Mouse (Mus musculus): ENCODE data around the gene Tcf25. TPM values are rescaled to one million over a fixed set of nuclear protein-coding genes. Genes with fewer than 3 reads are reported as not detected.
"Not testable (repeated sequence)": the region's sequence is repeated elsewhere in the genome, so short reads cannot be mapped to it uniquely, and the experiment has no call there.

Tcf25 gene
- polyA plus RNA-seq, 1 experiment from 2014 or later, result 394 TPM

GRCm38 (mm10) chr8:123410788-123411187 lies 37.2 kb downstream of the Tcf25 start:
- no peaks in the 10 kb centered on the region for H3K9me3 ChIP-seq (replicated peaks; ENCODE audit: control insufficient read depth, low read length, poor library complexity, severe bottlenecking)
- no peaks in the 10 kb centered on the region for H3K36me3 ChIP-seq (ENCODE audit: control insufficient read depth, insufficient read depth, low read length)
- peak; percentile 25 for ATAC-seq
- peak overlapping the region; percentile 100 for H3K9ac ChIP-seq (ENCODE audit: low read depth, low read length)
- H3K4me2 ChIP-seq (ENCODE audit: low read length), result peak overlapping the region; percentile 99
- H3K4me3 ChIP-seq (ENCODE audit: low read depth, low read length), result peak overlapping the region; percentile 93
- H3K27ac ChIP-seq (ENCODE audit: low read length), result peak overlapping the region; percentile 99
- WGBS, result 2% methylated on average over 11 of the region's 11 CpGs
- peaks cover 22% of the 10 kb centered on the region for H3K4me1 ChIP-seq (ENCODE audit: control insufficient read depth, insufficient read depth, low read length)
- H3K27me3 ChIP-seq (ENCODE audit: control insufficient read depth, insufficient read depth, low read depth, low read length), result no peaks in the 10 kb centered on the region

DNA sequence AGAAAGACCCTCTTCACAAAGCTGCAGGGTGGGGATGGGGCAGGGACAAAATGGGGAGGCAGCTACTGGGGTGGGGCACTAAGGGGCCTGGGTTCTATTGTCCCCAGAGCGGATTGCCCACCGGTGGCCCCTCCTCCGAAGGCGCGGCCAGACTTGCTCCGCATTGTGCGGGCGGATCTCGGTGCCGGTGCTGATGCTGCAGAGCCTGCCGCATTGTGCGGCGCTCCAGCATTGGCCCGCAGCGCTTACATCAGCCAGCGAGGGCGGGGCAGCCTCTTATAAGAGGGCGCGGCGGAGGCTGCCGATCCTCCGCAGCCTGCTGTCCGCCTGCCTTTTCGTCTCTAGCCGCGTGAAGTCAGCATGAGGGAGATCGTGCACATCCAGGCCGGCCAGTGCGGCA lies 37.7 kb downstream of the Tcf25 start, which contains the start of gene Tubb3:
Gene Tubb3, plus strand, starts transcription at position 179 of the 400 bp plus-strand sequence.
- under 1% methylated on average over 29 of the region's 29 CpGs for WGBS
- Histone ChIP-seq H3K4me1 (ENCODE audit: control insufficient read depth, insufficient read depth, low read length) (peaks cover 26% of the 10 kb centered on the region), H3K27ac (ENCODE audit: low read length) (peak within 1 kb of the TSS; percentile 99), H3K4me2 (ENCODE audit: low read length) (peak within 1 kb of the TSS; percentile 99), H3K9me3 (replicated peaks; ENCODE audit: control insufficient read depth, low read length, poor library complexity, severe bottlenecking) (no peaks in the 10 kb centered on the region), H3K4me3 (ENCODE audit: low read depth, low read length) (peak within 1 kb of the TSS; percentile 93), H3K27me3 (ENCODE audit: control insufficient read depth, insufficient read depth, low read depth, low read length) (no peaks in the 10 kb centered on the region), H3K9ac (ENCODE audit: low read depth, low read length) (peak within 1 kb of the TSS; percentile 100), H3K36me3 (ENCODE audit: control insufficient read depth, insufficient read depth, low read length) (no peaks in the 10 kb centered on the region)
- peak; percentile 95 for ATAC-seq

DNA sequence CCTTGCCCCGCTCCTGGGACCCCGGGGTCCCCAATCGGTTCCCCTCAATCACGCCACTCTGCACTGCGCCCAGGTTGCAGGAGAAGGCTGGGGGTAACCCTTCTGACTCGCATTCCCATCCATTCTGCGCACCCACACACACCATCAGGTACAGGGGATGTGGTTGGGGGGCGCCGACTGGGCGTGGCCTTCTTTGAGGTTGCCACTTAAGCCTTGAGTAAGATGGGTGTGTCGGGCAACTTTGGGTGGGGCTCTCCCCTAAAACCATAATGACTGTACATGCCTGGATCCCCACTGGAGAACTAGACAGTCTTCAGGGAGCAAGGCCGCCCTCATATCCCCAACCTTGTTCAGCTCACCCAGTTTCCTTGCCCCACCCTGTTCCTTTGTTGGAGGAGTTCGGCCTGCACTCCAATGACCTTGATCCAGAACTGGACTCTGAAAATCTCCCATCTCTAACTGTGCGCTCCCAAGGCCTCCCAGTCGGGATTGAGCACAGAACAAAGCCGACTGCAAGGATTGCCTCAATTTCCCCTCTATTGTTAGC lies 38.3 kb downstream of the Tcf25 start:
- Histone ChIP-seq H3K36me3 (ENCODE audit: control insufficient read depth, insufficient read depth, low read length) (no peaks in the 10 kb centered on the region), H3K4me3 (ENCODE audit: low read depth, low read length) (peak overlapping the region; percentile 93), H3K4me2 (ENCODE audit: low read length) (peak overlapping the region; percentile 99), H3K27me3 (ENCODE audit: control insufficient read depth, insufficient read depth, low read depth, low read length) (no peaks in the 10 kb centered on the region), H3K4me1 (ENCODE audit: control insufficient read depth, insufficient read depth, low read length) (peaks cover 29% of the 10 kb centered on the region), H3K9me3 (replicated peaks; ENCODE audit: control insufficient read depth, low read length, poor library complexity, severe bottlenecking) (no peaks in the 10 kb centered on the region), H3K9ac (ENCODE audit: low read depth, low read length) (peak overlapping the region; percentile 100), H3K27ac (ENCODE audit: low read length) (peak overlapping the region; percentile 99)
- peak; percentile 55 for ATAC-seq
- WGBS, result under 1% methylated on average over 16 of the region's 16 CpGs

DNA sequence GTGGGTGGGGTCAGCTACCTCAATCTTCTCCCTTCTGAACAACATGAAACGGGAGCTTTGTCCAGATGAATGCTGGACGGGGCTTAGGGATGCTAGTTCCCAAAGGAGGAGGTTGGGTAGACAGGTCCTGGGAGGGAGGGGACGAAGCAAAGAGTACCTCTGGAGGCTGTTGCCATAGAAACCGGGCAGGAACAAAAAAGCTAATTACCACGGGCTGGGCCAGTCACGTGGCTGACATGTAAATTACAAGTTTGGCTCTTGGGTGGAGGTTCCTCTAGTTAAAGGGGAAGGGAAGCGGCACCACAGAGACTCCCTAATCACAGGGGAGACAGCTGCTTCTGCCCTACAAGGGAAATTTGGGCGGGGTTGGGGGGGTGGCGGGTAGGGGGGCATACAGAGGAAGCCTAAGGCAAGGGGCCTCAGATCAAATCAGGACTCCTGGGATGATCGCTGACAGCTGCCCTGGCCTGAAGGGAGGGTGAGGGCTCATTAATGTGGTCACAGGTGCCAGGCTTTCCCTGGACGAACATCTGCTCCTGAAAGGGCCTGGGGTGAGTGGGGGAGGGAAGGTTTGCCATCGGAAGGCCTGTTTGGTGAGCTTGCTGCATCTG lies 39.1 kb downstream of the Tcf25 start:
- under 1% methylated on average over 12 of the region's 12 CpGs for WGBS
- Histone ChIP-seq H3K9ac (ENCODE audit: low read depth, low read length) (peak overlapping the region; percentile 100), H3K4me1 (ENCODE audit: control insufficient read depth, insufficient read depth, low read length) (peaks cover 33% of the 10 kb centered on the region), H3K27ac (ENCODE audit: low read length) (peak overlapping the region; percentile 99), H3K4me2 (ENCODE audit: low read length) (peak overlapping the region; percentile 99), H3K27me3 (ENCODE audit: control insufficient read depth, insufficient read depth, low read depth, low read length) (no peaks in the 10 kb centered on the region), H3K4me3 (ENCODE audit: low read depth, low read length) (peak overlapping the region; percentile 93), H3K36me3 (ENCODE audit: control insufficient read depth, insufficient read depth, low read length) (no peaks in the 10 kb centered on the region), H3K9me3 (replicated peaks; ENCODE audit: control insufficient read depth, low read length, poor library complexity, severe bottlenecking) (no peaks in the 10 kb centered on the region)
- no peak for ATAC-seq

- H3K9me3 ChIP-seq (replicated peaks; ENCODE audit: control insufficient read depth, low read length, poor library complexity, severe bottlenecking), result no peaks in the 10 kb centered on the region
- H3K4me1 ChIP-seq (ENCODE audit: control insufficient read depth, insufficient read depth, low read length), result peaks cover 34% of the 10 kb centered on the region
- peak overlapping the region; percentile 93 for H3K4me3 ChIP-seq (ENCODE audit: low read depth, low read length)
- 7% methylated on average over 9 of the region's 9 CpGs for WGBS
- peaks cover 10% of the 10 kb centered on the region for H3K36me3 ChIP-seq (ENCODE audit: control insufficient read depth, insufficient read depth, low read length)
- peak overlapping the region; percentile 100 for H3K9ac ChIP-seq (ENCODE audit: low read depth, low read length)
- no peaks in the 10 kb centered on the region for H3K27me3 ChIP-seq (ENCODE audit: control insufficient read depth, insufficient read depth, low read depth, low read length)
- peak overlapping the region; percentile 99 for H3K27ac ChIP-seq (ENCODE audit: low read length)
- H3K4me2 ChIP-seq (ENCODE audit: low read length), result peak overlapping the region; percentile 99
- no peak for ATAC-seq
These were observed 40.7 kb downstream of the Tcf25 start for GRCm38 (mm10) chr8:123414255-123414654.

DNA sequence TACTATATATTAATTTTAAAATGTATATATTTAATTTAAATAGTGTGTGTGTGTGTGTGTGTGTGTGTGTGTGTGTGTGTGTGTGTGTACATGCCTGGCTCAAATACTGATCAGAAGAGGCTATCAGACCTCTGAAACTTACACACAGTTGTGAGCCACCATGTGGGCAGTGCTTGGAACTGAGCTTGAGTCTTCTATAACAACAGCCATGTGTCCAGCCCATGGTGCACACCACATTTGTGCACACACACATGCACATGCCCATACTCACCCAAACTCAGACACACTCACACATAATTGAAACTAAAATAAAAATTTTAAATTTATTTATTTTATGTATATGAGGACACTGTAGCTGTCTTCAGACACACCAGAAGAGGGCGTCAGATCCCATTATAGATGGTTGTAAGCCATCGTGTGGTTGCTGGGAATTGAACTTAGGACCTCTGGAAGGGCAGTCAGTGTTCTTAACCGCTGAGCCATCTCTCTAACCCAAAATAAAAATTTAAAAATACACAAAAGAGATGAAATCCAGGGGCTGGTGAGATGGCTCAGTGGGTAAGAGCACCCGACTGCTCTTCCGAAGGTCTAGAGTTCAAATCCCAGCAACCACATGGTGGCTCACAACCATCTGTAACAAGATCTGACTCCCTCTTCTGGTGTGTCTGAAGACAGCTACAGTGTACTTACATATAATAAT lies 41.6 kb downstream of the Tcf25 start:
- H3K36me3 ChIP-seq (ENCODE audit: control insufficient read depth, insufficient read depth, low read length), result peaks cover 16% of the 10 kb centered on the region
- peaks cover 26% of the 10 kb centered on the region for H3K4me1 ChIP-seq (ENCODE audit: control insufficient read depth, insufficient read depth, low read length)
- WGBS, result 78% methylated on average over 5 of the region's 5 CpGs
- H3K9ac ChIP-seq (ENCODE audit: low read depth, low read length); H3K9me3 ChIP-seq (replicated peaks; ENCODE audit: control insufficient read depth, low read length, poor library complexity, severe bottlenecking); H3K27me3 ChIP-seq (ENCODE audit: control insufficient read depth, insufficient read depth, low read depth, low read length); H3K27ac ChIP-seq (ENCODE audit: low read length); ATAC-seq: not testable (repeated sequence)
- peak overlapping the region; percentile 99 for H3K4me2 ChIP-seq (ENCODE audit: low read length)
- H3K4me3 ChIP-seq (ENCODE audit: low read depth, low read length), result peak overlapping the region; percentile 93

GRCm38 (mm10) chr8:123415967-123416943 lies 42.7 kb downstream of the Tcf25 start:
- Histone ChIP-seq H3K4me3 (ENCODE audit: low read depth, low read length) (peak overlapping the region; percentile 18; the same call in 1 of the 2 replicates), H3K9me3 (replicated peaks; ENCODE audit: control insufficient read depth, low read length, poor library complexity, severe bottlenecking) (no peaks in the 10 kb centered on the region), H3K27me3 (ENCODE audit: control insufficient read depth, insufficient read depth, low read depth, low read length) (no peaks in the 10 kb centered on the region), H3K9ac (ENCODE audit: low read depth, low read length) (0 out of 2 replicates have a peak overlapping the region, but pooled peaks have one; percentile 17), H3K4me2 (ENCODE audit: low read length) (peak overlapping the region; percentile 99), H3K4me1 (ENCODE audit: control insufficient read depth, insufficient read depth, low read length) (peaks cover 26% of the 10 kb centered on the region), H3K36me3 (ENCODE audit: control insufficient read depth, insufficient read depth, low read length) (peaks cover 24% of the 10 kb centered on the region), H3K27ac (ENCODE audit: low read length) (no peak overlapping the region)
- ATAC-seq, result no peak
- WGBS, result 86% methylated on average over 8 of the region's 8 CpGs

DNA sequence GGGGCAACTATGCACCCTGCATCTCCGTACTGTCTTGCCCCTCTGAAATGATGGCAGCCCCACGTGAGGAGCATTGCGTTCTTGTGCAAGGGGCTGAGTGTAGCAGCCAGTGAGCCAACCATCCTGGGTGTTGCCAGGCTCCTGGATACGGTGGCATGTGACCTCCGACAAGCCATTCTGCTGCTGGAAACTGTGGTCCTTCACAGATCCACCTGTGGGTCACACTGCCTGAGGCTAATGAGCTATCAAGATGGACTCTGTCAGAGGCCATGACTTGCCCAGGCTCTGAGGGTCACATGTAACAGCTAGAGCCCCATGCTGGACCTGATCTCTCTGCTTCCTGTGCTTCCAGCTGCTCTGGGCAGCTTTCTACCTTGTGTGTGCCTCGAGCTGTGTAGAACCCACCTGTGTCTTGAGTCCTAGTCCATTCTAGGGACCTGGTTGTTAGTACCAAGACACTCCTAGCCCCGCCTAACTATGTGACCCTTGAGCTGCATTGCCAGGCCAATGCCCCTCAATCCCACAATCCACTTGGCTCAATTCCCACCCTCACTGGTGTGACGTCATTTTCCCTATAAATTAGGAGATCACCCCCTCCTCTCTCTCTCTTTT lies 43.5 kb downstream of the Tcf25 start:
- Histone ChIP-seq H3K36me3 (ENCODE audit: control insufficient read depth, insufficient read depth, low read length) (peaks cover 29% of the 10 kb centered on the region), H3K4me3 (ENCODE audit: low read depth, low read length) (no peak overlapping the region), H3K9me3 (replicated peaks; ENCODE audit: control insufficient read depth, low read length, poor library complexity, severe bottlenecking) (no peaks in the 10 kb centered on the region), H3K27me3 (ENCODE audit: control insufficient read depth, insufficient read depth, low read depth, low read length) (no peaks in the 10 kb centered on the region), H3K4me2 (ENCODE audit: low read length) (peak overlapping the region; percentile 99), H3K9ac (ENCODE audit: low read depth, low read length) (0 out of 2 replicates have a peak overlapping the region, but pooled peaks have one; percentile 17), H3K4me1 (ENCODE audit: control insufficient read depth, insufficient read depth, low read length) (peaks cover 26% of the 10 kb centered on the region), H3K27ac (ENCODE audit: low read length) (no peak overlapping the region)
- 76% methylated on average over 8 of the region's 8 CpGs for WGBS
- ATAC-seq, result no peak

All from midbrain, embryonic 16.5 days (tissue).